Mouse (Mus musculus): Measurements from ENCODE around the gene Nup205. TPM values are rescaled to one million over a fixed set of nuclear protein-coding genes. Genes with fewer than 3 reads are reported as not detected.
A peak's percentile ranks its signal among the peaks of the same experiment; 100 is the strongest.

Gene Nup205
- polyA plus RNA-seq, 1 experiment: 19.7 TPM

- no peak for TF ChIP-seq TCF3 (IDR thresholded peaks at IDR 0.05; ENCODE audit: insufficient read length, low read depth)
- no peak for TF ChIP-seq MAX (IDR thresholded peaks at IDR 0.05; ENCODE audit: low read depth)
- TF ChIP-seq SRF (IDR thresholded peaks at IDR 0.05; ENCODE audit: control insufficient read depth, insufficient read length, low read depth): no peak
- TF ChIP-seq MYOD1 (IDR thresholded peaks at IDR 0.05; ENCODE audit: control insufficient read depth in 1 of 3, insufficient read length in 2 of 3, low read depth in 2 of 3): no peak
- no peak for TF ChIP-seq USF1 (IDR thresholded peaks at IDR 0.05; ENCODE audit: low read depth)
- no peak for TF ChIP-seq POLR2AphosphoS2 (IDR thresholded peaks at IDR 0.05; ENCODE audit: insufficient read length, low read depth)
- no peak for TF ChIP-seq E2F4 (IDR thresholded peaks at IDR 0.05; ENCODE audit: insufficient read depth)
- TF ChIP-seq TCF12 (IDR thresholded peaks at IDR 0.05; ENCODE audit: insufficient read depth, poor library complexity, severe bottlenecking): no peak
- no peak for TF ChIP-seq MYOG (IDR thresholded peaks at IDR 0.05; ENCODE audit: control insufficient read depth in 1 of 3, insufficient read depth in 1 of 3, insufficient read length in 2 of 3, low read depth in 2 of 3)
- TF ChIP-seq REST (IDR thresholded peaks at IDR 0.05; ENCODE audit: insufficient read depth, insufficient read length): no peak
- TF ChIP-seq POLR2A (IDR thresholded peaks at IDR 0.05; ENCODE audit: insufficient read length, low read depth): no peak
- TF ChIP-seq CEBPB (IDR thresholded peaks at IDR 0.05; ENCODE audit: insufficient read depth, poor library complexity, severe bottlenecking): no peak
These were observed 94.9 kb downstream of the Nup205 start for GRCm38 (mm10) chr6:35271868-35272765.

GRCm38 (mm10) chr6:35273391-35274082 is 96.3 kb downstream of the Nup205 start:
- peak overlapping the region; percentile 43 for H3K4me2 ChIP-seq (ENCODE audit: low read depth)
- no peak overlapping the region for H3K4me3 ChIP-seq
- TF ChIP-seq SRF (IDR thresholded peaks at IDR 0.05; ENCODE audit: control insufficient read depth, insufficient read length, low read depth): no peak
- TF ChIP-seq CEBPB (IDR thresholded peaks at IDR 0.05; ENCODE audit: insufficient read depth, poor library complexity, severe bottlenecking): 0 out of 2 replicates have a peak, but pooled peaks have one; percentile 22
- no peak overlapping the region for H3ac ChIP-seq (ENCODE audit: control insufficient read depth, insufficient read length)
- no peaks in the 10 kb centered on the region for H3K27me3 ChIP-seq (ENCODE audit: control insufficient read depth, insufficient read depth, insufficient read length)
- H3K79me2 ChIP-seq (ENCODE audit: control insufficient read depth, insufficient read depth): no peaks in the 10 kb centered on the region
- no peaks in the 10 kb centered on the region for H3K36me3 ChIP-seq (ENCODE audit: control insufficient read depth, insufficient read depth)

More at GRCm38 (mm10) chr6:35271868-35272765, 94.9 kb downstream of the Nup205 start:
- Histone ChIP-seq H3ac (ENCODE audit: control insufficient read depth, insufficient read length) (no peak overlapping the region), H3K36me3 (ENCODE audit: control insufficient read depth, insufficient read depth) (no peaks in the 10 kb centered on the region), H3K4me3 (no peak overlapping the region), H3K27me3 (ENCODE audit: control insufficient read depth, insufficient read depth, insufficient read length) (no peaks in the 10 kb centered on the region), H3K4me2 (ENCODE audit: low read depth) (no peak overlapping the region), H3K79me2 (ENCODE audit: control insufficient read depth, insufficient read depth) (no peaks in the 10 kb centered on the region)

- no peaks in the 10 kb centered on the region for H3K79me2 ChIP-seq (ENCODE audit: control insufficient read depth, insufficient read depth)
- no peak overlapping the region for H3K4me2 ChIP-seq (ENCODE audit: low read depth)
- no peak for TF ChIP-seq CEBPB (IDR thresholded peaks at IDR 0.05; ENCODE audit: insufficient read depth, poor library complexity, severe bottlenecking)
- no peak for TF ChIP-seq MYOG (IDR thresholded peaks at IDR 0.05; ENCODE audit: control insufficient read depth in 1 of 3, insufficient read depth in 1 of 3, insufficient read length in 2 of 3, low read depth in 2 of 3)
These were observed 100.8 kb downstream of the Nup205 start for GRCm38 (mm10) chr6:35277903-35278587.

GRCm38 (mm10) chr6:35279306-35279705 is 102.1 kb downstream of the Nup205 start:
- Histone ChIP-seq H3ac (ENCODE audit: control insufficient read depth, insufficient read length) (no peak overlapping the region), H3K27me3 (ENCODE audit: control insufficient read depth, insufficient read depth, insufficient read length) (no peaks in the 10 kb centered on the region), H3K79me2 (ENCODE audit: control insufficient read depth, insufficient read depth) (no peaks in the 10 kb centered on the region), H3K36me3 (ENCODE audit: control insufficient read depth, insufficient read depth) (no peaks in the 10 kb centered on the region), H3K4me3 (no peak overlapping the region), H3K4me2 (ENCODE audit: low read depth) (no peak overlapping the region)
- TF ChIP-seq SRF (IDR thresholded peaks at IDR 0.05; ENCODE audit: control insufficient read depth, insufficient read length, low read depth) (no peak), TCF3 (IDR thresholded peaks at IDR 0.05; ENCODE audit: insufficient read length, low read depth) (no peak), MYOG (IDR thresholded peaks at IDR 0.05; ENCODE audit: control insufficient read depth in 1 of 3, insufficient read depth in 1 of 3, insufficient read length in 2 of 3, low read depth in 2 of 3) (no peak), TCF12 (IDR thresholded peaks at IDR 0.05; ENCODE audit: insufficient read depth, poor library complexity, severe bottlenecking) (no peak), MYOD1 (IDR thresholded peaks at IDR 0.05; ENCODE audit: control insufficient read depth in 1 of 3, insufficient read length in 2 of 3, low read depth in 2 of 3) (no peak), CEBPB (IDR thresholded peaks at IDR 0.05; ENCODE audit: insufficient read depth, poor library complexity, severe bottlenecking) (no peak), E2F4 (IDR thresholded peaks at IDR 0.05; ENCODE audit: insufficient read depth) (no peak), MAX (IDR thresholded peaks at IDR 0.05; ENCODE audit: low read depth) (no peak), REST (IDR thresholded peaks at IDR 0.05; ENCODE audit: insufficient read depth, insufficient read length) (no peak), USF1 (IDR thresholded peaks at IDR 0.05; ENCODE audit: low read depth) (no peak), POLR2AphosphoS2 (IDR thresholded peaks at IDR 0.05; ENCODE audit: insufficient read length, low read depth) (no peak), POLR2A (IDR thresholded peaks at IDR 0.05; ENCODE audit: insufficient read length, low read depth) (no peak)

More at GRCm38 (mm10) chr6:35277903-35278587, 100.8 kb downstream of the Nup205 start:
- no peak overlapping the region for H3ac ChIP-seq (ENCODE audit: control insufficient read depth, insufficient read length)
- H3K36me3 ChIP-seq (ENCODE audit: control insufficient read depth, insufficient read depth): no peaks in the 10 kb centered on the region
- no peaks in the 10 kb centered on the region for H3K27me3 ChIP-seq (ENCODE audit: control insufficient read depth, insufficient read depth, insufficient read length)
- H3K4me3 ChIP-seq: no peak overlapping the region
